In genomic region chr10:122040372-122040771, GRCm38 (mm10) we compare ENCODE assay signal across 11 mouse cellular contexts. TPM values are rescaled to one million over a fixed set of nuclear protein-coding genes. Genes with fewer than 3 reads are reported as not detected.
DNase-seq lines count a peak whose midpoint lies in the region; ATAC-seq and TF ChIP-seq lines count a peak whose summit lies in the region.
"Had no signal": no experiment of that assay in that cellular context is flagged by ENCODE, and none has a peak within 500 bp of the region (broad histone marks: within the 10 kb centered on the region; RNA-seq: fewer than 3 reads in every experiment).

No protein-coding gene starts in this region.

- TF ChIP-seq EP300 in MEL (IDR thresholded peaks at IDR 0.05; ENCODE audit: low read depth in 1 of 2, low read length in 2 of 2), result no peak

- no peak overlapping the region for H3K4me3 ChIP-seq in MEL (ENCODE audit: control insufficient read depth in 1 of 2, insufficient read depth in 1 of 2, low read depth in 2 of 2, low read length in 2 of 2)
- H3K4me3 ChIP-seq: limb, embryonic 13.5 days had no signal

- peak; percentile 41 for DNase-seq in kidney, postnatal 10 days
- DNase-seq in kidney, adult 11 months, result no peak
- peak; percentile 27 for DNase-seq in CD4-positive helper T cell, adult 2 months (ENCODE audit: low read depth, low spot score)
- DNase-seq in MEL (ENCODE audit: low read depth, low spot score), result peak; percentile 70
- DNase-seq in naive thymus-derived CD4-positive, alpha-beta T cell, adult 2 months (ENCODE audit: low read depth), result peak; percentile 49
- DNase-seq in frontal cortex, postnatal 10 days (ENCODE audit: low spot score in 2 of 2), result no peak
- no peak for DNase-seq in layer of hippocampus, postnatal 10 days (ENCODE audit: low spot score in 2 of 2)
- DNase-seq: adrenal gland, postnatal 25 days had no signal

- peak; percentile 60 to 84 (median 72) for TF ChIP-seq CTCF in MEL (IDR thresholded peaks at IDR 0.05 in 2 of 3, conservative IDR thresholded peaks at IDR 0.05 in 1 of 3; ENCODE audit: control insufficient read depth in 1 of 3, insufficient read depth in 1 of 3, low read depth in 2 of 3, low read length in 3 of 3, poor library complexity in 1 of 3, severe bottlenecking in 1 of 3)

- no peaks in the 10 kb centered on the region for H3K27me3 ChIP-seq in MEL (ENCODE audit: control insufficient read depth in 1 of 2, insufficient read depth in 2 of 2, low read length in 2 of 2)
- H3K27me3 ChIP-seq: limb, embryonic 13.5 days had no signal

- no peaks in the 10 kb centered on the region for H3K79me2 ChIP-seq in MEL (ENCODE audit: control insufficient read depth, insufficient read depth, low read length, poor library complexity)

- no peak for ATAC-seq in megakaryocyte, adult 5-6 weeks (ENCODE audit: poor library complexity, severe bottlenecking)
- ATAC-seq: midbrain, embryonic 16.5 days had no signal

- peaks cover 0 to 1% of the 10 kb centered on the region in 2 experiments; a peak in 1 of 4 replicates for H3K4me1 ChIP-seq in MEL (ENCODE audit: control insufficient read depth in 1 of 2, insufficient read depth in 2 of 2, low read length in 2 of 2)

- no peaks in the 10 kb centered on the region for H3K9me3 ChIP-seq in MEL (replicated peaks; ENCODE audit: insufficient read depth, low read length)

- H3K36me3 ChIP-seq in MEL (ENCODE audit: control insufficient read depth in 1 of 2, insufficient read depth in 2 of 2, low read length in 2 of 2), result peaks cover 0 to 5% of the 10 kb centered on the region in 2 experiments; a peak in 2 of 4 replicates

- no peak overlapping the region for H3K9ac ChIP-seq in MEL (ENCODE audit: control insufficient read depth, low read depth, low read length, poor library complexity, severe bottlenecking)
- H3K9ac ChIP-seq: limb, embryonic 13.5 days had no signal

- TF ChIP-seq POLR2A in MEL (IDR thresholded peaks at IDR 0.05; ENCODE audit: control insufficient read depth in 1 of 2, insufficient read depth in 1 of 2, low read depth in 1 of 2, low read length in 2 of 2, poor library complexity in 1 of 2), result no peak

- peak; percentile 46 for TF ChIP-seq RAD21 in MEL (IDR thresholded peaks at IDR 0.05; ENCODE audit: low read depth, low read length)

- H3K27ac ChIP-seq in MEL (ENCODE audit: control insufficient read depth, low read depth, low read length), result no peak overlapping the region
- H3K27ac ChIP-seq: limb, embryonic 13.5 days had no signal

TF ChIP-seq in MEL, 35 proteins besides CTCF, POLR2A, EP300 and RAD21:
- peak; percentile 8; the same call in 1 of the 2 replicates for TF ChIP-seq ZC3H11A (IDR thresholded peaks at IDR 0.05; ENCODE audit: low read depth, low read length)
- TF ChIP-seq GABPA (IDR thresholded peaks at IDR 0.05; ENCODE audit: low read depth, low read length), result no peak
- TF ChIP-seq USF1 (IDR thresholded peaks at IDR 0.05; ENCODE audit: low read depth, low read length), result peak; percentile 45; the same call in 1 of the 2 replicates
- peak; percentile 58 for TF ChIP-seq SMC3 (IDR thresholded peaks at IDR 0.05; ENCODE audit: low read depth, low read length)
TF ChIP-seq in MEL: peak in this region for 3.

RNA-seq across cellular contexts. Expression of gene Srgap1, which starts 6.7 kb away (rescaled TPM):
- not detected in 2 replicates for total RNA-seq in MEL (2012; rRNA removed)
- not detected for polyA plus RNA-seq in MEL (2012; ENCODE audit: insufficient read depth in 1 of 2, insufficient read length in 2 of 2, low read depth in 1 of 2, low replicate concordance in 2 of 2, missing spikeins in 1 of 2)
- 0.07 and 0.18 TPM in 2 replicates for total RNA-seq in megakaryocyte, adult 5-6 weeks (2015)
- total RNA-seq in megakaryocyte, adult 5-6 weeks (2017), result 0.07 and 1.1 TPM in 2 replicates
- 10 to 100 TPM; 33.5 to 36.2 TPM for total RNA-seq in layer of hippocampus, postnatal 10 days (2021)

RNA-seq across cellular contexts. Expression of gene Rxylt1, which starts 56.8 kb away (rescaled TPM):
- 24.3 and 30.6 TPM in 2 replicates for total RNA-seq in MEL (2012; rRNA removed)
- polyA plus RNA-seq in MEL (2012; ENCODE audit: insufficient read depth in 1 of 2, insufficient read length in 2 of 2, low read depth in 1 of 2, low replicate concordance in 2 of 2, missing spikeins in 1 of 2), result 10 to 100 TPM in 1 of 2 experiments, not detected in 1; 26.1 TPM
- 19.9 and 24.9 TPM in 2 replicates for total RNA-seq in megakaryocyte, adult 5-6 weeks (2015)
- total RNA-seq in megakaryocyte, adult 5-6 weeks (2017), result 19.4 and 43.1 TPM in 2 replicates
- total RNA-seq in layer of hippocampus, postnatal 10 days (2021), result 10 to 100 TPM; 46.5 to 51.1 TPM

Comparison
In these comparisons a context has a peak if more than half of its experiments do, and no peak if none do; other contexts are left out.
1. DNase-seq: peak in kidney, postnatal 10 days (single experiment), CD4-positive helper T cell, adult 2 months (single experiment), MEL (single experiment) and naive thymus-derived CD4-positive, alpha-beta T cell, adult 2 months (single experiment); none in kidney, adult 11 months (single experiment), frontal cortex, postnatal 10 days (0 of 2) and layer of hippocampus, postnatal 10 days (0 of 2).
2. RNA of gene Srgap1, which starts 6.7 kb away (total RNA-seq): 33.5 to 36.2 TPM in layer of hippocampus, postnatal 10 days; 0.07 to 1.1 TPM in megakaryocyte, adult 5-6 weeks and not detected in MEL; every median in the first group is over 10 times any median in the second.